Mouse (Mus musculus) gastrocnemius, postnatal 10 days (tissue): ENCODE data around the gene Wfdc6a. TPM values are rescaled to one million over a fixed set of nuclear protein-coding genes. Genes with fewer than 3 reads are reported as not detected.
"Not testable (repeated sequence)": the region's sequence is repeated elsewhere in the genome, so short reads cannot be mapped to it uniquely, and the experiment has no call there.

Experiments
- DNase-seq: peaks from one replicate; pipeline ENCODE4 v3.0.0; 2021; ENCODE audit warnings: mixed read lengths
- long read RNA-seq, 2 experiments: library from polyadenylated mRNA; stranded (forward); transcript quantifications; one replicate each; pipeline ENCODE4 v2.0.0; 2021
- total RNA-seq, 2 experiments: library from RNA; stranded (reverse); gene quantifications; 2 replicates each; pipeline ENCODE4 v1.2.3; 2021

The Wfdc6a gene
- total RNA-seq, result not detected
- long read RNA-seq, experiment 1, result 0 reads
- long read RNA-seq, experiment 2, result 0 reads

GRCm38 (mm10) chr2:164585025-164585725 is at the start of gene Wfdc6a:
Gene Wfdc6a (minus strand): TSS chr2:164585447.
- DNase-seq, result peak; percentile 20

GRCm38 (mm10) chr2:164621775-164622174 is 36.5 kb upstream of the Wfdc6a start:
- DNase-seq, result no peak

- DNase-seq, result no peak
Measured at GRCm38 (mm10) chr2:164619050-164619449, 33.8 kb upstream of the Wfdc6a start.

GRCm38 (mm10) chr2:164615386-164615785 is 30.1 kb upstream of the Wfdc6a start:
- no peak for DNase-seq

GRCm38 (mm10) chr2:164613471-164613870 is 28.2 kb upstream of the Wfdc6a start, which contains the start of the genes Wfdc6b and Wfdc8:
Gene Wfdc6b (plus strand): TSS chr2:164613522.
Gene Wfdc8 (minus strand): TSS chr2:164613626.
- peak; percentile 35 for DNase-seq

GRCm38 (mm10) chr2:164608781-164609180 is 23.5 kb upstream of the Wfdc6a start:
- DNase-seq, result no peak

GRCm38 (mm10) chr2:164604411-164604810 is 19.2 kb upstream of the Wfdc6a start:
- DNase-seq, result no peak

- DNase-seq, result no peak
Measured at GRCm38 (mm10) chr2:164603482-164603881, 18.2 kb upstream of the Wfdc6a start.

GRCm38 (mm10) chr2:164600179-164600578 is 14.9 kb upstream of the Wfdc6a start:
- DNase-seq, result no peak

GRCm38 (mm10) chr2:164593494-164593893 is 8.2 kb upstream of the Wfdc6a start, which contains the start of gene Eppin:
Gene Eppin (minus strand): TSS chr2:164593594.
- no peak for DNase-seq

GRCm38 (mm10) chr2:164592014-164592413 is 6.8 kb upstream of the Wfdc6a start:
- DNase-seq, result no peak

- DNase-seq, result not testable (repeated sequence)
Measured at GRCm38 (mm10) chr2:164573359-164573758, 11.9 kb downstream of the Wfdc6a start, which contains the start of gene Spint3. Gene Spint3 (minus strand): TSS chr2:164573459.

- DNase-seq, result no peak
Measured at GRCm38 (mm10) chr2:164567460-164567859, 17.8 kb downstream of the Wfdc6a start.

GRCm38 (mm10) chr2:164566997-164567396 is 18.2 kb downstream of the Wfdc6a start:
- DNase-seq, result no peak

- DNase-seq, result no peak
Measured at GRCm38 (mm10) chr2:164564346-164564745, 20.9 kb downstream of the Wfdc6a start.

GRCm38 (mm10) chr2:164563339-164564038 is 21.8 kb downstream of the Wfdc6a start:
- peak; percentile 24 for DNase-seq

- DNase-seq, result peak; percentile 10
Measured at GRCm38 (mm10) chr2:164562391-164563188, 22.7 kb downstream of the Wfdc6a start, which contains the start of gene Wfdc2. Gene Wfdc2 (plus strand): TSS chr2:164562413.

GRCm38 (mm10) chr2:164560106-164560505 is 25.1 kb downstream of the Wfdc6a start:
- no peak for DNase-seq

GRCm38 (mm10) chr2:164558991-164559645 is 26.1 kb downstream of the Wfdc6a start:
- DNase-seq, result no peak

- no peak for DNase-seq
Measured at GRCm38 (mm10) chr2:164558426-164558825, 26.8 kb downstream of the Wfdc6a start.

GRCm38 (mm10) chr2:164551502-164551901 is 33.7 kb downstream of the Wfdc6a start:
- DNase-seq, result no peak

- DNase-seq, result no peak
Measured at GRCm38 (mm10) chr2:164550895-164551269, 34.4 kb downstream of the Wfdc6a start.
